Mouse (Mus musculus): ENCODE results near the gene Zfp81. TPM values are rescaled to one million over a fixed set of nuclear protein-coding genes. Genes with fewer than 3 reads are reported as not detected.

Gene Zfp81
- total RNA-seq (2014; fragmentation: Nextera tagmentation) (27.7 and 30.3 TPM in 2 replicates), total RNA-seq (2017) (14.5 TPM in 2 replicates), polyA plus RNA-seq (2012) (0.22 and 0.35 TPM in 2 replicates)

DNA sequence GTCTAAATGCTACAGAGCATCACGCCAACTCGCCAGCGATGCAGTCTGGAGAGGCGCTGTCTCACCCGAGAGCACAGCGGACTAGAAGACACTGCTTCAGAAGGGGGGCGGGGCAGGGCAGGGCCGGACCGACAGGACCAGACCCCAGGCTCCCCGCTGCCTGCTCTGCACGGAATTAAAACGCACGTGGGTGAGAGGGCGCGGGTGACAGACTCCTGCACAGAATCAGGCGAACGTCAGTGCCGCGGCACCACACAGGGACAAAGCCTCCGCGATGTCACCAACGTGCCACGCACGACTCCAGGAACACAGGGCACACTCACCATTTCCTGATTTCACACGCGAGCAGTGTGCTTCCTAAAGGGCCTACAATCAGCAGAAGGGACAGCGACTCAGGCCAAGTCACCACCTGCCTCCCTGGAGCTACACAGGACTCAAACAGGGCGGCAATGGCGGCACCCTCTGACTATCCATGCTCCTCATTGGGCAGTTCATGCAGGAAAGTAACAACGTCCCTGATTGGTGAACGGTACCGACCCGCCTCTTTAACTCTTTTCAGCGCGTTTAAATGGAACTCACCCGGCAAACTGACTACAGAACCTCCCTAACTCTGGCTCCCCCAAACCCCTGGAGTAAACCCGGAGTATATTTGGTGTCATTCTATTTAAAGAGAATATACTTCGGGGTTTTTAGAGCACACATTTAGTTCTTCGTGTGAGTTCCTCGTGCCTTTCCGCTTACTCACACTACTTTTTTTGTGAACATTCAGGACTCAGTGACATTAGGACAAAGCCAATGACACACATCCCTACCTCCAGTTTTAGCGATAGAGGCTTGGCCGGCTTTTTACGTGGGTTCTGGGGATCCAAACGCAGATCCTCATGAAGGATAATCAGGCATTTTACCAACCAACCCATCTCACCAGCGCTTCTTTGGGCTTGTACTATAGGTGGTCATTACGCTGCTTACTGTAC, at the start of gene Zfp81:
Gene Zfp81, minus strand, starts transcription at position 468 of the 974 bp plus-strand sequence.
- DNase-seq (ENCODE audit: low spot score) (peak; percentile 80), ATAC-seq (ENCODE audit: extremely low read depth, insufficient number of reproducible peaks, low FRiP score, poor library complexity, severe bottlenecking) (peak; percentile 98)
- Histone ChIP-seq H3K4me3 (ENCODE audit: low read depth, low read length) (peak within 1 kb of the TSS; percentile 99), H3K27me3 (ENCODE audit: insufficient read depth, low read length) (no peaks in the 10 kb centered on the region), H3K9me3 (replicated peaks) (no peaks in the 10 kb centered on the region), H3K4me1 (ENCODE audit: insufficient read depth, low read depth, low read length) (peaks cover 15% of the 10 kb centered on the region), H3K36me3 (replicated peaks) (no peaks in the 10 kb centered on the region)
- no peak for TF ChIP-seq GATA2 (IDR thresholded peaks at IDR 0.05; ENCODE audit: borderline replicate concordance, low read depth, low read length)
- TF ChIP-seq CTCF (IDR thresholded peaks at IDR 0.05; ENCODE audit: low read depth, low read length) = no peak
- TF ChIP-seq GATA1 (IDR thresholded peaks at IDR 0.05; ENCODE audit: borderline replicate concordance, low read length) = no peak
- no peak for TF ChIP-seq TAL1 (conservative IDR thresholded peaks at IDR 0.05; ENCODE audit: low read depth, low read length)
- no peak for TF ChIP-seq POLR2AphosphoS5 (IDR thresholded peaks at IDR 0.05; ENCODE audit: insufficient replicate concordance, low read depth, low read length)

GRCm38 (mm10) chr17:33394182-33395034, 35.7 kb upstream of the Zfp81 start, which contains the start of gene Zfp101:
Gene Zfp101, minus strand, starts transcription at chr17:33394641.
- no peaks in the 10 kb centered on the region for H3K9me3 ChIP-seq (replicated peaks)
- no peak for TF ChIP-seq TAL1 (conservative IDR thresholded peaks at IDR 0.05; ENCODE audit: low read depth, low read length)
- no peak for TF ChIP-seq GATA2 (IDR thresholded peaks at IDR 0.05; ENCODE audit: borderline replicate concordance, low read depth, low read length)
- no peak for TF ChIP-seq CTCF (IDR thresholded peaks at IDR 0.05; ENCODE audit: low read depth, low read length)
- TF ChIP-seq POLR2AphosphoS5 (IDR thresholded peaks at IDR 0.05; ENCODE audit: insufficient replicate concordance, low read depth, low read length) = no peak
- no peak for TF ChIP-seq GATA1 (IDR thresholded peaks at IDR 0.05; ENCODE audit: borderline replicate concordance, low read length)
- peak within 1 kb of the TSS; percentile 98 for H3K4me3 ChIP-seq (ENCODE audit: low read depth, low read length)
- peaks cover 21% of the 10 kb centered on the region for H3K36me3 ChIP-seq (replicated peaks)
- peaks cover 15% of the 10 kb centered on the region for H3K4me1 ChIP-seq (ENCODE audit: insufficient read depth, low read depth, low read length)
- DNase-seq (ENCODE audit: low spot score) (peak; percentile 91), ATAC-seq (ENCODE audit: extremely low read depth, insufficient number of reproducible peaks, low FRiP score, poor library complexity, severe bottlenecking) (peak; percentile 98)
- H3K27me3 ChIP-seq (ENCODE audit: insufficient read depth, low read length) = no peaks in the 10 kb centered on the region

DNA sequence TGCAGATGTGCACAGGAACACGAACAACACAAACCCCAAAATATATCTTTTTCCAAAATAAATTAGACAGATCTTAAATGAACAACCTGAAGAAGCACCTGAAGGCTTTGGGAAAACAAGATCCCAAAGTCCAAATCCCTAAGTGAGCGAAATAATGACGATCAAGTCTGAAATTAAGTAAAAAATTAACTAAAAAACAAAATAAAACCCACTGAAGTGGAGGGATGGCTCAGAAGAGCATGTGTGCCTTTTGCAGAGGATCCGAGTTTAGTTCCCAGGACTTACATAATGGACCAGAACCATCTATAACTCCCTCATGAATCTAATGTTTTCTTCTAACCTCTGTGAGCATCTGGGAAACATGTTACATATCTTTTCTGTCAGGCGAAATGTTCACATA, 33.6 kb upstream of the Zfp81 start:
- TF ChIP-seq POLR2AphosphoS5 (IDR thresholded peaks at IDR 0.05; ENCODE audit: insufficient replicate concordance, low read depth, low read length) (no peak), TAL1 (conservative IDR thresholded peaks at IDR 0.05; ENCODE audit: low read depth, low read length) (no peak), CTCF (IDR thresholded peaks at IDR 0.05; ENCODE audit: low read depth, low read length) (no peak), GATA1 (IDR thresholded peaks at IDR 0.05; ENCODE audit: borderline replicate concordance, low read length) (no peak), GATA2 (IDR thresholded peaks at IDR 0.05; ENCODE audit: borderline replicate concordance, low read depth, low read length) (no peak)
- no peak for ATAC-seq (ENCODE audit: extremely low read depth, insufficient number of reproducible peaks, low FRiP score, poor library complexity, severe bottlenecking)
- H3K36me3 ChIP-seq (replicated peaks) = peaks cover 31% of the 10 kb centered on the region

DNA sequence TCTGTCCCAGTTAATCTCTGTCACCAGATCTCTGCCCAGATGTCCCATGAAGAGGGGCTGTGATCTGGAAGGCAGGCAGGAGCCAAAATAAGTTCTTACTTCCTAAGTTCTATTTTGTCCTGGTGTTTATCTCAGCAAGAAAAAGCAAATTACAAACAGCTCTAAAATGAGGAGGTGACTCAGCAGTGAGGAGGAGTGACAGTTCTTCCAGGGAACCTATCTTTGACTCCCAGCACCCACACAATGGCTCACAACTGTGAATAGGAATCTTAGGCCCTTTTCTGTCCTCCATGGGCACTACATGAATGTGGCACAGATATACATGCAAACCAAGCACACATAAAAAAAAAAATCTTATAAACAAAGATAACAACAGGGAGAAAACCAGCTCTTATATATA, 27.0 kb upstream of the Zfp81 start:
- H3K36me3 ChIP-seq (replicated peaks) = peaks cover 67% of the 10 kb centered on the region
- no peaks in the 10 kb centered on the region for H3K27me3 ChIP-seq (ENCODE audit: insufficient read depth, low read length)
- no peak for DNase-seq (ENCODE audit: low spot score)
- no peaks in the 10 kb centered on the region for H3K9me3 ChIP-seq (replicated peaks)
- no peaks in the 10 kb centered on the region for H3K4me1 ChIP-seq (ENCODE audit: insufficient read depth, low read depth, low read length)
- no peak for TF ChIP-seq POLR2AphosphoS5 (IDR thresholded peaks at IDR 0.05; ENCODE audit: insufficient replicate concordance, low read depth, low read length)
- no peak for TF ChIP-seq CTCF (IDR thresholded peaks at IDR 0.05; ENCODE audit: low read depth, low read length)
- TF ChIP-seq GATA2 (IDR thresholded peaks at IDR 0.05; ENCODE audit: borderline replicate concordance, low read depth, low read length) = no peak
- TF ChIP-seq GATA1 (IDR thresholded peaks at IDR 0.05; ENCODE audit: borderline replicate concordance, low read length) = no peak
- TF ChIP-seq TAL1 (conservative IDR thresholded peaks at IDR 0.05; ENCODE audit: low read depth, low read length) = no peak
- ATAC-seq (ENCODE audit: extremely low read depth, insufficient number of reproducible peaks, low FRiP score, poor library complexity, severe bottlenecking) = no peak
- no peak overlapping the region for H3K4me3 ChIP-seq (ENCODE audit: low read depth, low read length)

More for the DNA sequence above, 33.6 kb upstream of the Zfp81 start:
- H3K9me3 ChIP-seq (replicated peaks) = no peaks in the 10 kb centered on the region
- peaks cover 15% of the 10 kb centered on the region for H3K4me1 ChIP-seq (ENCODE audit: insufficient read depth, low read depth, low read length)
- no peak overlapping the region for H3K4me3 ChIP-seq (ENCODE audit: low read depth, low read length)
- DNase-seq (ENCODE audit: low spot score) = no peak
- H3K27me3 ChIP-seq (ENCODE audit: insufficient read depth, low read length) = no peaks in the 10 kb centered on the region

- no peak for ATAC-seq (ENCODE audit: extremely low read depth, insufficient number of reproducible peaks, low FRiP score, poor library complexity, severe bottlenecking)
- no peaks in the 10 kb centered on the region for H3K27me3 ChIP-seq (ENCODE audit: insufficient read depth, low read length)
- no peaks in the 10 kb centered on the region for H3K9me3 ChIP-seq (replicated peaks)
- peaks cover 4% of the 10 kb centered on the region for H3K36me3 ChIP-seq (replicated peaks)
- DNase-seq (ENCODE audit: low spot score) = no peak
- H3K4me1 ChIP-seq (ENCODE audit: insufficient read depth, low read depth, low read length) = no peaks in the 10 kb centered on the region
- TF ChIP-seq TAL1 (conservative IDR thresholded peaks at IDR 0.05; ENCODE audit: low read depth, low read length) (no peak), POLR2AphosphoS5 (IDR thresholded peaks at IDR 0.05; ENCODE audit: insufficient replicate concordance, low read depth, low read length) (no peak), GATA2 (IDR thresholded peaks at IDR 0.05; ENCODE audit: borderline replicate concordance, low read depth, low read length) (no peak), GATA1 (IDR thresholded peaks at IDR 0.05; ENCODE audit: borderline replicate concordance, low read length) (no peak), CTCF (IDR thresholded peaks at IDR 0.05; ENCODE audit: low read depth, low read length) (no peak)
- no peak overlapping the region for H3K4me3 ChIP-seq (ENCODE audit: low read depth, low read length)
Measured at GRCm38 (mm10) chr17:33372795-33373194, 14.1 kb upstream of the Zfp81 start.

All from G1E (cell line).